Comparison of ENCODE assay signal across 10 mouse cellular contexts in genomic region chr11:83257211-83257610, GRCm38 (mm10). TPM values are rescaled to one million over a fixed set of nuclear protein-coding genes. Genes with fewer than 3 reads are reported as not detected.
"Had no signal": no experiment of that assay in that cellular context is flagged by ENCODE, and none has a peak within 500 bp of the region (broad histone marks: within the 10 kb centered on the region; RNA-seq: fewer than 3 reads in every experiment).

No protein-coding gene starts in this region.

RNA-seq across cellular contexts. Expression of gene Slfn14, which starts 29.3 kb away (rescaled TPM):
- total RNA-seq: gastrocnemius, adult 2 months; gastrocnemius, postnatal 25 days; granulocyte monocyte progenitor cell, adult 5-6 weeks; heart, adult 18-20 months; heart, adult 8-10 months; layer of hippocampus, adult 2 months; layer of hippocampus, postnatal 25 days; left cerebral cortex, adult 2 months; left cerebral cortex, postnatal 14 days; left cerebral cortex, postnatal 36 days had no signal
